Mouse (Mus musculus) hindbrain, embryonic 10.5 days (tissue): ENCODE measurements at regions not wholly inside any gene's neighbourhood (a gene's known extent, or its start where the extent isn't known, plus 50 kb on each side); places are given as distances from the start of the nearest gene placed in this dataset.

Source experiments
- DNase-seq: peaks from one replicate; pipeline ENCODE4 v3.0.0-alpha.2; 2017; ENCODE audit warnings: low spot score
- H3K27ac ChIP-seq: fragments of 300-500 bp; sonication (generic); 2 replicates; pipeline ENCODE4 v1.5.1; 2016; ENCODE audit warnings: mild to moderate bottlenecking, moderate library complexity
- H3K27me3 ChIP-seq: fragments of 300-500 bp; sonication (generic); 2 replicates; pipeline ENCODE4 v1.6.1; 2016; ENCODE audit warnings: mild to moderate bottlenecking; ENCODE audit not compliant: poor library complexity, insufficient read depth, severe bottlenecking
- H3K36me3 ChIP-seq: fragments of 300-500 bp; sonication (generic); 2 replicates; pipeline ENCODE4 v1.6.1; 2016; ENCODE audit warnings: mild to moderate bottlenecking, moderate library complexity
- H3K4me1 ChIP-seq: fragments of 300-500 bp; sonication (generic); replicated peaks from 2 replicates; pipeline ENCODE4 v1.6.1; 2016; ENCODE audit warnings: mild to moderate bottlenecking
- H3K4me3 ChIP-seq: fragments of 300-500 bp; sonication (generic); 2 replicates; pipeline ENCODE4 v1.5.1; 2016; ENCODE audit warnings: mild to moderate bottlenecking, moderate library complexity
- H3K9me3 ChIP-seq: fragments of 300-500 bp; sonication (generic); 2 replicates; pipeline ENCODE4 v1.6.1; 2016; ENCODE audit warnings: mild to moderate bottlenecking, moderate library complexity
- WGBS: fragments of 180-500 bp; shearing (Covaris S2); methylation state at CpG from one replicate; pipeline ENCODE4 v1.1.7; 2016; 5-methylcytosine and 5-hydroxymethylcytosine counted together

- no peaks in the 10 kb centered on the region for H3K9me3 ChIP-seq
- no peaks in the 10 kb centered on the region for H3K27me3 ChIP-seq
- no peaks in the 10 kb centered on the region for H3K4me1 ChIP-seq
- 78% methylated on average over 6 of the region's 6 CpGs for WGBS
- H3K4me3 ChIP-seq, result no peak overlapping the region
- no peak for DNase-seq
- no peak overlapping the region for H3K27ac ChIP-seq
- H3K36me3 ChIP-seq, result no peaks in the 10 kb centered on the region
Measured at GRCm38 (mm10) chr14:110125936-110126710, 628.8 kb downstream of the Slitrk6 start.

- 94% methylated on average over 3 of the region's 3 CpGs for WGBS
- Histone ChIP-seq H3K27me3 (no peaks in the 10 kb centered on the region), H3K4me1 (no peaks in the 10 kb centered on the region), H3K27ac (no peak overlapping the region), H3K4me3 (no peak overlapping the region), H3K9me3 (no peaks in the 10 kb centered on the region), H3K36me3 (no peaks in the 10 kb centered on the region)
- no peak for DNase-seq
Measured at GRCm38 (mm10) chr14:110122710-110123109, 632.2 kb downstream of the Slitrk6 start.

- no peak for DNase-seq
- no peaks in the 10 kb centered on the region for H3K27me3 ChIP-seq
- H3K36me3 ChIP-seq, result no peaks in the 10 kb centered on the region
- H3K27ac ChIP-seq, result no peak overlapping the region
- H3K9me3 ChIP-seq, result no peaks in the 10 kb centered on the region
- no peak overlapping the region for H3K4me3 ChIP-seq
- WGBS, result 84% methylated on average over 4 of the region's 4 CpGs
- no peaks in the 10 kb centered on the region for H3K4me1 ChIP-seq
Measured at GRCm38 (mm10) chr14:110115578-110115977, 639.4 kb downstream of the Slitrk6 start.

GRCm38 (mm10) chr14:110100852-110101251 is 654.1 kb downstream of the Slitrk6 start:
- no peak for DNase-seq
- Histone ChIP-seq H3K27ac (no peak overlapping the region), H3K4me3 (no peak overlapping the region), H3K27me3 (no peaks in the 10 kb centered on the region), H3K9me3 (no peaks in the 10 kb centered on the region), H3K4me1 (no peaks in the 10 kb centered on the region), H3K36me3 (no peaks in the 10 kb centered on the region)
- WGBS, result 88% methylated on average over 4 of the region's 4 CpGs

GRCm38 (mm10) chr14:110078351-110078750 is 676.6 kb downstream of the Slitrk6 start:
- Histone ChIP-seq H3K4me3 (no peak overlapping the region), H3K36me3 (no peaks in the 10 kb centered on the region), H3K27ac (no peak overlapping the region), H3K4me1 (no peaks in the 10 kb centered on the region), H3K27me3 (no peaks in the 10 kb centered on the region), H3K9me3 (no peaks in the 10 kb centered on the region)
- no peak for DNase-seq
- WGBS, result 76% methylated on average over 6 of the region's 6 CpGs

- Histone ChIP-seq H3K27me3 (no peaks in the 10 kb centered on the region), H3K27ac (no peak overlapping the region), H3K4me3 (no peak overlapping the region), H3K9me3 (no peaks in the 10 kb centered on the region), H3K36me3 (no peaks in the 10 kb centered on the region), H3K4me1 (no peaks in the 10 kb centered on the region)
- no peak for DNase-seq
- WGBS, result 91% methylated on average over 3 of the region's 3 CpGs
Measured at GRCm38 (mm10) chr14:110047748-110048147, 707.2 kb downstream of the Slitrk6 start.

- H3K27ac ChIP-seq, result no peak overlapping the region
- H3K9me3 ChIP-seq, result no peaks in the 10 kb centered on the region
- H3K36me3 ChIP-seq, result no peaks in the 10 kb centered on the region
- H3K4me1 ChIP-seq, result no peaks in the 10 kb centered on the region
- H3K27me3 ChIP-seq, result no peaks in the 10 kb centered on the region
- DNase-seq, result no peak
- H3K4me3 ChIP-seq, result no peak overlapping the region
Measured at GRCm38 (mm10) chr14:110043211-110043610, 711.7 kb downstream of the Slitrk6 start.

GRCm38 (mm10) chr14:110021812-110022211 is 733.1 kb downstream of the Slitrk6 start:
- H3K27me3 ChIP-seq, result no peaks in the 10 kb centered on the region
- WGBS, result 83% methylated on average over 3 of the region's 3 CpGs

GRCm38 (mm10) chr14:110015126-110015525 is 739.8 kb downstream of the Slitrk6 start:
- WGBS, result 83% methylated on average over 2 of the region's 2 CpGs
- Histone ChIP-seq H3K27me3 (no peaks in the 10 kb centered on the region), H3K4me1 (no peaks in the 10 kb centered on the region), H3K36me3 (no peaks in the 10 kb centered on the region), H3K27ac (no peak overlapping the region), H3K9me3 (no peaks in the 10 kb centered on the region), H3K4me3 (no peak overlapping the region)
- no peak for DNase-seq

More at GRCm38 (mm10) chr14:110021812-110022211, 733.1 kb downstream of the Slitrk6 start:
- H3K36me3 ChIP-seq, result no peaks in the 10 kb centered on the region
- DNase-seq, result no peak
- H3K9me3 ChIP-seq, result no peaks in the 10 kb centered on the region
- no peak overlapping the region for H3K4me3 ChIP-seq
- no peak overlapping the region for H3K27ac ChIP-seq
- H3K4me1 ChIP-seq, result no peaks in the 10 kb centered on the region

- WGBS, result 88% methylated on average over 1 of the region's 1 CpGs
- H3K27me3 ChIP-seq, result no peaks in the 10 kb centered on the region
- no peak overlapping the region for H3K4me3 ChIP-seq
- no peaks in the 10 kb centered on the region for H3K9me3 ChIP-seq
- DNase-seq, result no peak
- H3K36me3 ChIP-seq, result no peaks in the 10 kb centered on the region
- no peaks in the 10 kb centered on the region for H3K4me1 ChIP-seq
- no peak overlapping the region for H3K27ac ChIP-seq
Measured at GRCm38 (mm10) chr14:110013229-110013628, 741.7 kb downstream of the Slitrk6 start.

- 78% methylated on average over 6 of the region's 6 CpGs for WGBS
- DNase-seq, result no peak
- H3K4me3 ChIP-seq, result no peak overlapping the region
- no peaks in the 10 kb centered on the region for H3K4me1 ChIP-seq
- no peaks in the 10 kb centered on the region for H3K9me3 ChIP-seq
- no peaks in the 10 kb centered on the region for H3K36me3 ChIP-seq
- H3K27me3 ChIP-seq, result no peaks in the 10 kb centered on the region
- no peak overlapping the region for H3K27ac ChIP-seq
Measured at GRCm38 (mm10) chr14:110007159-110007558, 747.8 kb downstream of the Slitrk6 start.

- 77% methylated on average over 4 of the region's 4 CpGs for WGBS
- H3K4me3 ChIP-seq, result no peak overlapping the region
- no peaks in the 10 kb centered on the region for H3K36me3 ChIP-seq
Measured at GRCm38 (mm10) chr14:109985026-109985425, 769.9 kb downstream of the Slitrk6 start.

GRCm38 (mm10) chr14:109958008-109958407 is 796.9 kb downstream of the Slitrk6 start:
- Histone ChIP-seq H3K9me3 (no peaks in the 10 kb centered on the region), H3K36me3 (no peaks in the 10 kb centered on the region), H3K4me1 (no peaks in the 10 kb centered on the region), H3K4me3 (no peak overlapping the region), H3K27ac (no peak overlapping the region), H3K27me3 (no peaks in the 10 kb centered on the region)
- WGBS, result 85% methylated on average over 3 of the region's 3 CpGs
- no peak for DNase-seq

More at GRCm38 (mm10) chr14:109985026-109985425, 769.9 kb downstream of the Slitrk6 start:
- H3K4me1 ChIP-seq, result no peaks in the 10 kb centered on the region
- H3K9me3 ChIP-seq, result no peaks in the 10 kb centered on the region
- no peak for DNase-seq
- H3K27ac ChIP-seq, result no peak overlapping the region
- H3K27me3 ChIP-seq, result no peaks in the 10 kb centered on the region

GRCm38 (mm10) chr14:109941944-109942343 is 813.0 kb downstream of the Slitrk6 start:
- Histone ChIP-seq H3K36me3 (no peaks in the 10 kb centered on the region), H3K4me1 (no peaks in the 10 kb centered on the region), H3K9me3 (no peaks in the 10 kb centered on the region), H3K4me3 (no peak overlapping the region), H3K27me3 (no peaks in the 10 kb centered on the region), H3K27ac (no peak overlapping the region)
- WGBS, result 81% methylated on average over 4 of the region's 4 CpGs
- no peak for DNase-seq
